Mouse (Mus musculus) kidney, adult 2 months (tissue): ENCODE data around the gene Man2a1.

Experiments used
- CTCF ChIP-seq: fragments of 200-500 bp; conservative IDR thresholded peaks from 2 replicates; pipeline ENCODE4 v1.5.1; 2011; ENCODE audit warnings: low read depth, mild to moderate bottlenecking, control low read depth, low read length, moderate library complexity, mixed read lengths; ENCODE audit not compliant: insufficient read depth, insufficient read length
- POLR2A ChIP-seq: fragments of 200-500 bp; IDR thresholded peaks from one replicate; pipeline ENCODE4 v1.6.1; 2011; ENCODE audit warnings: low read depth, low read length, control low read depth

DNA sequence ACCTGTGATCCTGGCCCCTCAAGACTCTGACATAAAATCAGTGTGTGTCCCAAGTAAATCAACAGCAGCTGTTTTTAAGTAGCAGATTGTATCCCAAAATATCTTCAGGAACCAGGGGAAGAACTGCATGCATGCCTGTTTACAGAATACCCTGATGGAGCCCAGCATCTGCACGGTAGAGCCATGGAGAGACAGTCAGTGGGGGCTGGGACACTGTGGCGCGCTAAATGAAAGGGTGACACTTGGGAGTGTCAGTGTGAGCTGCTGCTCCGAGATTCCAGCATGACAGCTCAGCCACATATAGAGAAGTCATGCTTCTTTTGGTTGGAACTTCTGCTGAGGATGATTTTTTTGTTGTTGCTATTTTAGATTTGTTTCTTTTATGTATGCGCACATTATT is 192.1 kb downstream of the Man2a1 start:
- TF ChIP-seq CTCF (no peak), POLR2A (no peak)
